Mouse (Mus musculus) forebrain, embryonic 13.5 days (tissue): ENCODE data around the gene Mesp2. TPM values are rescaled to one million over a fixed set of nuclear protein-coding genes. Genes with fewer than 3 reads are reported as not detected.
"Not testable (repeated sequence)": the region's sequence is repeated elsewhere in the genome, so short reads cannot be mapped to it uniquely, and the experiment has no call there.

Experiments used
- ATAC-seq: fragments of 200-750 bp; cut with Nextera tagmentation; 2 replicates; pipeline ENCODE4 v1.8.0; 2017
- H3K27ac ChIP-seq: fragments of 300-500 bp; sonication (generic); 2 replicates; pipeline ENCODE4 v1.5.1; 2015; ENCODE audit warnings: inconsistent platforms, mild to moderate bottlenecking, moderate library complexity
- H3K27me3 ChIP-seq: fragments of 300-500 bp; sonication (generic); 2 replicates; pipeline ENCODE4 v1.6.1; 2015; ENCODE audit warnings: mild to moderate bottlenecking, inconsistent platforms
- H3K36me3 ChIP-seq: fragments of 300-500 bp; sonication (generic); 2 replicates; pipeline ENCODE4 v1.6.1; 2015; ENCODE audit warnings: mild to moderate bottlenecking, inconsistent platforms; ENCODE audit not compliant: poor library complexity, severe bottlenecking
- H3K4me1 ChIP-seq: fragments of 300-500 bp; sonication (generic); 2 replicates; pipeline ENCODE4 v1.6.1; 2015; ENCODE audit warnings: inconsistent platforms
- H3K4me2 ChIP-seq: fragments of 300-500 bp; sonication (generic); 2 replicates; pipeline ENCODE4 v1.6.1; 2015; ENCODE audit warnings: inconsistent platforms, mild to moderate bottlenecking, moderate library complexity
- H3K4me3 ChIP-seq: fragments of 300-500 bp; sonication (generic); 2 replicates; pipeline ENCODE4 v1.5.1; 2015; ENCODE audit warnings: mild to moderate bottlenecking, inconsistent platforms
- H3K9ac ChIP-seq: fragments of 300-500 bp; sonication (generic); 2 replicates; pipeline ENCODE4 v1.6.1; 2015; ENCODE audit warnings: mild to moderate bottlenecking, inconsistent platforms
- H3K9me3 ChIP-seq: fragments of 300-500 bp; sonication (generic); replicated peaks from 2 replicates; pipeline ENCODE4 v1.6.1; 2016; ENCODE audit warnings: inconsistent platforms
- WGBS: fragments of 180-500 bp; shearing (Covaris S2); methylation state at CpG from one replicate; pipeline ENCODE4 v1.1.7; 2015; 5-methylcytosine and 5-hydroxymethylcytosine counted together
- polyA plus RNA-seq: library from polyadenylated mRNA; unstranded; fragments of >200 nt; fragmentation: Nextera tagmentation; extraction: Ambion mirVana; gene quantifications from 2 replicates; pipeline ENCODE4 v1.2.1, GENCODE M21; 2015

Gene Mesp2
- polyA plus RNA-seq, 1 experiment from 2014 or later, result 0.90 TPM

- 33% methylated on average over 2 of the region's 2 CpGs for WGBS
- H3K36me3 ChIP-seq, H3K9ac ChIP-seq, H3K27ac ChIP-seq, H3K9me3 ChIP-seq, H3K4me3 ChIP-seq, H3K4me2 ChIP-seq, ATAC-seq: not testable (repeated sequence)
- Histone ChIP-seq H3K27me3 (peaks cover 45% of the 10 kb centered on the region), H3K4me1 (peaks cover 15% of the 10 kb centered on the region; the same call in 1 of the 2 replicates)
Observed at GRCm38 (mm10) chr7:79789812-79790211, 20.7 kb upstream of the Mesp2 start.

- Histone ChIP-seq H3K9me3 (no peaks in the 10 kb centered on the region), H3K27me3 (peaks cover 52% of the 10 kb centered on the region), H3K4me1 (peaks cover 15% of the 10 kb centered on the region; the same call in 1 of the 2 replicates), H3K9ac (peak overlapping the region; percentile 60), H3K4me2 (peak overlapping the region; percentile 73), H3K27ac (no peak overlapping the region), H3K4me3 (peak overlapping the region; percentile 46), H3K36me3 (no peaks in the 10 kb centered on the region)
- WGBS, result 1% methylated on average over 73 of the region's 80 CpGs
- ATAC-seq, result peak; percentile 61; the same call in 1 of the 2 replicates
Observed at GRCm38 (mm10) chr7:79792635-79793421, 17.7 kb upstream of the Mesp2 start.

GRCm38 (mm10) chr7:79793688-79794087, 16.8 kb upstream of the Mesp2 start, which contains the start of gene Mesp1:
Gene Mesp1, minus strand, starts transcription at chr7:79793788.
- 70% methylated on average over 6 of the region's 6 CpGs for WGBS
- peaks cover 53% of the 10 kb centered on the region for H3K27me3 ChIP-seq

GRCm38 (mm10) chr7:79798606-79799005, 11.9 kb upstream of the Mesp2 start:
- Histone ChIP-seq H3K36me3 (no peaks in the 10 kb centered on the region), H3K9ac (no peak overlapping the region), H3K27ac (no peak overlapping the region), H3K4me2 (no peak overlapping the region), H3K4me1 (no peaks in the 10 kb centered on the region), H3K9me3 (no peaks in the 10 kb centered on the region), H3K4me3 (no peak overlapping the region), H3K27me3 (peaks cover 19% of the 10 kb centered on the region)
- 26% methylated on average over 5 of the region's 5 CpGs for WGBS
- ATAC-seq, result no peak

More at GRCm38 (mm10) chr7:79793688-79794087, 16.8 kb upstream of the Mesp2 start, which contains the start of gene Mesp1:
- H3K9ac ChIP-seq, result peak within 1 kb of the TSS; percentile 60
- H3K4me2 ChIP-seq, result peak within 1 kb of the TSS; percentile 73
- H3K4me1 ChIP-seq, result peaks cover 15% of the 10 kb centered on the region; the same call in 1 of the 2 replicates
- no peaks in the 10 kb centered on the region for H3K9me3 ChIP-seq
- peak; percentile 14; the same call in 1 of the 2 replicates for ATAC-seq
- peak within 1 kb of the TSS; percentile 46 for H3K4me3 ChIP-seq
- H3K36me3 ChIP-seq, result no peaks in the 10 kb centered on the region
- H3K27ac ChIP-seq, result no peak within 1 kb of the TSS

GRCm38 (mm10) chr7:79799048-79799447, 11.5 kb upstream of the Mesp2 start:
- no peak overlapping the region for H3K4me3 ChIP-seq
- 5% methylated on average over 8 of the region's 8 CpGs for WGBS
- ATAC-seq, result 0 out of 2 replicates have a peak, but pooled peaks have one; percentile 8
- no peaks in the 10 kb centered on the region for H3K4me1 ChIP-seq
- no peak overlapping the region for H3K9ac ChIP-seq
- no peaks in the 10 kb centered on the region for H3K9me3 ChIP-seq
- no peaks in the 10 kb centered on the region for H3K36me3 ChIP-seq
- no peak overlapping the region for H3K27ac ChIP-seq
- H3K27me3 ChIP-seq, result peaks cover 15% of the 10 kb centered on the region
- no peak overlapping the region for H3K4me2 ChIP-seq

- Histone ChIP-seq H3K9me3 (no peaks in the 10 kb centered on the region), H3K36me3 (no peaks in the 10 kb centered on the region), H3K27ac (no peak overlapping the region), H3K4me2 (no peak overlapping the region), H3K4me3 (no peak overlapping the region), H3K9ac (no peak overlapping the region), H3K27me3 (peaks cover 10% of the 10 kb centered on the region), H3K4me1 (no peaks in the 10 kb centered on the region)
- WGBS, result 80% methylated on average over 6 of the region's 6 CpGs
- ATAC-seq, result no peak
Observed at GRCm38 (mm10) chr7:79799506-79799905, 11.0 kb upstream of the Mesp2 start.

- Histone ChIP-seq H3K4me3 (no peak overlapping the region), H3K27me3 (peaks cover 2% of the 10 kb centered on the region), H3K27ac (no peak overlapping the region), H3K36me3 (no peaks in the 10 kb centered on the region), H3K9ac (no peak overlapping the region), H3K4me1 (no peaks in the 10 kb centered on the region), H3K4me2 (no peak overlapping the region), H3K9me3 (no peaks in the 10 kb centered on the region)
- WGBS, result 81% methylated on average over 4 of the region's 4 CpGs
- ATAC-seq, result no peak
Observed at GRCm38 (mm10) chr7:79800336-79800735, 10.2 kb upstream of the Mesp2 start.

- Histone ChIP-seq H3K36me3 (no peaks in the 10 kb centered on the region), H3K27ac (no peak overlapping the region), H3K27me3 (peaks cover 2% of the 10 kb centered on the region; the same call in 1 of the 2 replicates), H3K9ac (no peak overlapping the region), H3K4me3 (no peak overlapping the region), H3K4me1 (no peaks in the 10 kb centered on the region), H3K4me2 (no peak overlapping the region), H3K9me3 (no peaks in the 10 kb centered on the region)
- 69% methylated on average over 11 of the region's 11 CpGs for WGBS
- ATAC-seq, result no peak
Observed at GRCm38 (mm10) chr7:79801391-79801790, 9.1 kb upstream of the Mesp2 start.

GRCm38 (mm10) chr7:79802037-79802436, 8.5 kb upstream of the Mesp2 start:
- Histone ChIP-seq H3K9me3 (no peaks in the 10 kb centered on the region), H3K4me1 (no peaks in the 10 kb centered on the region), H3K36me3 (no peaks in the 10 kb centered on the region), H3K4me3 (no peak overlapping the region), H3K27ac (no peak overlapping the region), H3K4me2 (no peak overlapping the region), H3K9ac (no peak overlapping the region), H3K27me3 (peaks cover 2% of the 10 kb centered on the region; the same call in 1 of the 2 replicates)
- 62% methylated on average over 5 of the region's 5 CpGs for WGBS
- no peak for ATAC-seq

GRCm38 (mm10) chr7:79803887-79804286, 6.6 kb upstream of the Mesp2 start:
- no peak for ATAC-seq
- no peaks in the 10 kb centered on the region for H3K4me1 ChIP-seq
- H3K36me3 ChIP-seq, result no peaks in the 10 kb centered on the region
- 68% methylated on average over 2 of the region's 2 CpGs for WGBS
- H3K9me3 ChIP-seq, result no peaks in the 10 kb centered on the region; the same call in 1 of the 2 replicates
- no peak overlapping the region for H3K4me3 ChIP-seq
- H3K27me3 ChIP-seq, result no peaks in the 10 kb centered on the region
- no peak overlapping the region for H3K4me2 ChIP-seq
- no peak overlapping the region for H3K9ac ChIP-seq
- H3K27ac ChIP-seq, result no peak overlapping the region

- H3K27me3 ChIP-seq, result peaks cover 26% of the 10 kb centered on the region
- WGBS, result 90% methylated on average over 7 of the region's 7 CpGs
- no peaks in the 10 kb centered on the region; the same call in 1 of the 2 replicates for H3K9me3 ChIP-seq
- H3K9ac ChIP-seq, result no peak overlapping the region
- 0 out of 2 replicates have a peak, but pooled peaks cover 9% of the 10 kb centered on the region for H3K4me1 ChIP-seq
- no peaks in the 10 kb centered on the region for H3K36me3 ChIP-seq
- no peak overlapping the region for H3K27ac ChIP-seq
- ATAC-seq, result no peak
- no peak overlapping the region for H3K4me2 ChIP-seq
- no peak overlapping the region for H3K4me3 ChIP-seq
Observed at GRCm38 (mm10) chr7:79808561-79808960, 2.0 kb upstream of the Mesp2 start.

GRCm38 (mm10) chr7:79813409-79813808, 2.9 kb downstream of the Mesp2 start:
- H3K9ac ChIP-seq, result no peak overlapping the region
- no peak overlapping the region for H3K4me3 ChIP-seq
- no peak for ATAC-seq
- no peak overlapping the region for H3K27ac ChIP-seq
- H3K4me1 ChIP-seq, result 0 out of 2 replicates have a peak, but pooled peaks cover 9% of the 10 kb centered on the region
- no peak overlapping the region for H3K4me2 ChIP-seq
- H3K27me3 ChIP-seq, result peaks cover 26% of the 10 kb centered on the region
- WGBS, result 100% methylated on average over 1 of the region's 1 CpGs
- no peaks in the 10 kb centered on the region for H3K36me3 ChIP-seq
- H3K9me3 ChIP-seq, result no peaks in the 10 kb centered on the region
